Mouse (Mus musculus): Measurements from ENCODE around the gene Cacna2d2.

Gene Cacna2d2

DNA sequence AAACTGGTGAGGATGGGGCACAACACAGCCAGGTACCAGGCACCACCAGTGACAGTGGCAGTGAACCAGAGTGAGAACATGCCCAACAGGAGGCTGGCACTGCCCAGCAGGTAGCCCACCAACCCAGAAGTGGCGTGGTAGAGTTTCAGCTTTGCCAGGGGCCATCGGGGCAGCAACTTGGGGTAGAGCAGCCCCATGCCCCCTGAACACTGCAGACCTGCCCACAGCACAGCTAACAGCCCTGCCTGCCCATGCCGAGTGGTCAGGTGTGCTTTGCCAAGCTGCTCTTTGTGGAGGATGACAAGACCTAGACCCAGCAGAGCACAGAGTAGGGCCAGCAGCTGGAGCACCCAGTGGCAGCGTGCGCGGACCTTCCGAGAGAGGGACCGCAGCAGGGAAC, 140.5 kb downstream of the Cacna2d2 start:
- no peak for DNase-seq (ENCODE audit: low spot score in 2 of 2)

DNA sequence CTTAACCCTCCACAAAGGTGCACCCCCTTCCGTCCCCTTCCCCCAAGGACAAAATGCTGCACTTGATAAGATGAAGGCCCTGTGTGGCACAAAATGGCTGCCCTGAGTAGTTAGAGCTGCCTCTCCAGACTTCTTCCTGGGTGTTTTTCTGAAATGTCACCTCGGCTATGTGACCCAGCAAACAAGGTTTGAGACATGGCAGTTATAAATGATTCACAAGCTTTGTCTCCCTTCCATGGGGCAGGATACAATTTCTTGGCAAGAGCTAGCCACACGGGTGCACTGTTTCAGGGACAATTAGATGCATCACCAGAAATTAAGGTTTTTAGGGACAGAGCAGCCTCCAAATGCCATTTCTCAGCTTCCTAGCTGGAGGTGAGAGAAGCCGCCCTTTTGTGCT, 141.0 kb downstream of the Cacna2d2 start:
- no peak for DNase-seq (ENCODE audit: low spot score in 2 of 2)

DNA sequence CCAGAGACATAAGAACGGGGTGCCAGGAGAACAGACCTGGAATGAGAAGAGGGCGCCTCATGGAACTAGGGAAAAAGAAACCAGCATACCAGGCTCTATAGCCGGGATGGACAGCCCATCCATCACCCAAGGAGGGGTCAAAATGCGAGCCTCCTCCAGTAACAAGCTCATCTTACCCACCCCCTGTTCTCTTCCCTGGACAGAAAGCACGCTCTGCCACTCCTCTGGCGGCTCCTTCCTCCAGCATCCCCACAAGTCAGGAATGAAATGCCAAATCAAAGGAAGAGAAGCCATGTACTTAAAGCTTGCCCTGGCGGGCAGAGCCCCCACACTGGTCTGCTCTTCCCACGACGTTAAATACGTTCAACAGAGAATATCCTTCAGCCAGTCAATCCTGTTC, 141.6 kb downstream of the Cacna2d2 start:
- no peak for DNase-seq (ENCODE audit: low spot score in 2 of 2)

DNA sequence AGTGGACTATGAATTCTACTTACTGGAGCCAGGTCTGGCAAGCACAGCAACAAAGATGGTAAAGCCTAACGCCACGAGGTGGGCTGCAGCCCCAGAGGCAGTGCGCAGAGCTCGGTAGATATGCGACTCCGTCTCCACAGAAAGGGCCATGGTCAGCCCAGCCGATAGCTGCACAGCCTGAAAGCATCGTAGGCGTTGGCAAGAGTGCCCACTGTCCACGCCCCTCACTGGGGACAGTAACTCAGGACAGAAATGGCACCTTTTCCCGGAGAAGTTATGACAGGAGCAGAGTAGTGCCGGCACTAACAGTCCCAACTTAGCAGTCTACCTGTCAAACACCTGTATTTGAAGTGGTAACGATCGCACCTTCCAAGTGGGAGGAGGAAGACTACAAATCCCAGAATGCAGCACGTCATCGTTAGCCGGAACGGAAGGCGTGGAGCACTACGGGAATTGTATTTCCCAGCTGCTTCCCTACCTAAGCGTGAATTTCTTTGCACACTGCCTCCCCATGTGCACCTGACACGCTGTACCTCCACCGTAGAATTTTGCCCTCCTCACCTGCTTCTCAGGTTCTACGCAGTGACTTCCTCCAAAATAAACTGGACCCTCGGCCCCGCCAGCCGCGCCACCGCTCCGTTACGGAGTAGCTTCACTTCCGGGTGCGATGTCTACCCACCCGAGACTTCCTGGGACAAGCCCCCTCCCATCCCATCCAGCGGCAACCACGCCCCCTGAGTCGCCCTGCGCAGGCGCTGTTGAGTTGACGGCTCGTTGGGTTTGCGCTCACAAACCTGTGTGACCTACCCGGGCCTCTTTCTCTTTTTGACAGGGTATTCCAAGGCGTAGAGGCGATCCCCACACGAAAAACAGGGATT, 142.3 kb downstream of the Cacna2d2 start, which contains the start of the genes Cyb561d2 and Nprl2:
Gene Cyb561d2 (minus strand): TSS at position 720 of the 878 bp plus-strand sequence.
Gene Nprl2 (plus strand): TSS at position 753 of the 878 bp plus-strand sequence.
- peak; percentile 90 to 93 for DNase-seq (ENCODE audit: low spot score in 2 of 2)

DNA sequence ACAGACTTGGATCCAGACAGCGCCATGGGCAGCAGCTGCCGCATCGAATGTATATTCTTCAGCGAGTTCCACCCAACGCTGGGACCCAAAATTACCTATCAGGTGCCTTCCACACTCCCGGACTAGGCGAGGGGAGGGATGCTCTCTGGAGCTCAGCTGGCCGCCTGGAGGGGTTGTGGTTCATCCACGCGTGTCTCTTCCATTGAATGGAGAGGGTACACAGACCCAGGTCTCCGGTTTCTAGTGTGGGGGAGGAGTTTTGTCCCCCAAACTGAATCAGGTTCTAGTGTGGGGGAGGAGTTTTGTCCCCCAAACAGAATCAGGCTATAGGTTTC, 142.9 kb downstream of the Cacna2d2 start:
- no peak for DNase-seq (ENCODE audit: low spot score in 2 of 2)

DNA sequence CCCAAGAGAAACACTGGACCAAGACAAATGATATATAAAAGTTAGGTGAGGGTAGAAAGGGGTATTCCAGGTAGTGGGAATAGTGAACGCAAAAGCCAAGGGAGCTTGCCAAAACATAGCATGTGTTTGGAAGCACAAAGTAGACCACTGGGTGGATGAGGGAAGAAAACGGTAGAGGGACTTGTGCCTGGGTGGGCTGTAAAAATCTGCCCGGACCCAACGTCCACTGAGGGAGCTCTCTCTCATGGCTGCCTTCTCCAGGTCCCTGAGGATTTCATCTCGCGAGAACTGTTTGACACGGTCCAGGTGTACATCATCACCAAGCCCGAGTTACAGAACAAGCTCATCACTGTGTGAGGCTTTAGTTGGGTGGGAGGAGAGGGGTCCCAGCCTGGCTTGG, 143.3 kb downstream of the Cacna2d2 start:
- no peak for DNase-seq (ENCODE audit: low spot score in 2 of 2)

DNA sequence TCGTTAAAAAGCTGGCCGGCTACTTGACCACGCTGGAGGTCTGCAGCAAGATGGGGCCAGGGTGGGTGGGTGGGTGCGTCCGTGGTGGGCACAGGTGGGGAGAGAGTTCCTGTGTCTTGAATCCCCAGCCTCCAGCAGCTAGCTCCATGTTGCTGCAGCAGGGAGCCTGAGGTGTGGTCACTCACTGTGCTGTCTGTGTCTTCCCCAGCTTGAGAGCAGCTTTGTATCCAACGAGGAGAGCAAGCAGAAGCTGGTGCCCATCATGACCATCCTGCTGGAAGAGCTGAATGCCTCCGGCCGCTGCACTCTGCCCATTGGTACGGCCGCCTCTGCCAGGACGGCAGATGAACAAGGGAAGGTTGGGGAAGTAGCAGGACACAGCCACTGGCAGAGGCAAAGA, 143.9 kb downstream of the Cacna2d2 start:
- DNase-seq (ENCODE audit: low spot score in 2 of 2), result no peak

DNA sequence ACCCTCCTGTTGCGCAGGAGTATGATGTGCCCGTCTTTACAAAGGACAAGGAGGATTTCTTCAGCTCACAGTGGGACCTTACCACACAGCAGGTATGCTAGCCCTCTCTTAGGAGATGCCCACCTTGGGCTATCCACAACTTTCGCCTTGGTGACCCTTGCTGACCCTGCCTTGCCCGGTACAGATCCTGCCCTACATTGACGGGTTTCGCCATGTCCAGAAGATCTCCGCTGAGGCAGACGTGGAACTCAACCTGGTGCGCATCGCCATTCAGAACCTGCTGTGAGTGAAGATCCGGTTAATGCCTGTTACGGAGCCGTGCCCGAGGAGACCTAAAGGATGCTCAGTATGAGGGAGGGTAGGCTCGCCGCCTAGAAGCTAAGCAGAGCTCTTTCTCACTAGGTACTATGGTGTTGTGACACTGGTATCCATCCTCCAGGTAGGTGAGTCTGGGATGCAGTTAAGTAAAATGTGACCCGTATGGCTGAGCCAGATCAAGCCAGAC, 144.8 kb downstream of the Cacna2d2 start:
- DNase-seq (ENCODE audit: low spot score in 2 of 2), result no peak

DNA sequence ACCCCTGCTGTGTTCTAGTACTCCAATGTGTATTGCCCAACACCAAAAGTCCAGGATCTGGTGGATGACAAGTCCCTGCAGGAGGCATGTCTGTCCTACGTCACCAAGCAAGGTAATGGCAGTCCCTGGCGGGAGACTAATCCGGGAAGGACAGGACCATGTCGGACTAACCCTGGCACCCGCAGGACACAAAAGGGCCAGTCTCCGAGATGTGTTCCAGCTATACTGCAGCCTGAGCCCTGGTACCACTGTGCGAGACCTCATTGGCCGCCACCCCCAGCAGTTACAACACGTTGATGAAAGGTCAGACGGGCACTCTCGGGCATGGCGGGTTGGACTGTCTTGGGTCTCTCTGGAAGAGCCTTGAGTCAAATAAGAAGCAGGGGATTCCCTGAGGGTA, 145.3 kb downstream of the Cacna2d2 start:
- no peak for DNase-seq (ENCODE audit: low spot score in 2 of 2)

DNA sequence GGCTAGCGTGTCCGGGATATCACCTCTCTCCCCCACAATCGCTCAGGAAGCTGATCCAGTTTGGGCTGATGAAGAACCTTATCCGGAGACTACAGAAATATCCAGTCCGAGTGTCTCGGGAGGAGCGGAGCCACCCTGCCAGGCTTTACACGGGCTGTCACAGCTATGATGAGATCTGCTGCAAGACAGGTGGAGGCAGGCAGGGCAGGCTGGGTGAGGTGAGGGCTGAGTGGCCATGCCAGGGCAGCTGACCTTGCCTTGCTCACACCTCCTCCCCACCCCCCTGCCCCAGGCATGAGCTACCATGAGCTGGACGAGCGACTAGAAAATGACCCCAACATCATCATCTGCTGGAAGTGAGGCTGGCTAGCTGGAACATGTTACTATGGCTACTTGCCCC, 145.8 kb downstream of the Cacna2d2 start:
- DNase-seq (ENCODE audit: low spot score in 2 of 2), result no peak

DNA sequence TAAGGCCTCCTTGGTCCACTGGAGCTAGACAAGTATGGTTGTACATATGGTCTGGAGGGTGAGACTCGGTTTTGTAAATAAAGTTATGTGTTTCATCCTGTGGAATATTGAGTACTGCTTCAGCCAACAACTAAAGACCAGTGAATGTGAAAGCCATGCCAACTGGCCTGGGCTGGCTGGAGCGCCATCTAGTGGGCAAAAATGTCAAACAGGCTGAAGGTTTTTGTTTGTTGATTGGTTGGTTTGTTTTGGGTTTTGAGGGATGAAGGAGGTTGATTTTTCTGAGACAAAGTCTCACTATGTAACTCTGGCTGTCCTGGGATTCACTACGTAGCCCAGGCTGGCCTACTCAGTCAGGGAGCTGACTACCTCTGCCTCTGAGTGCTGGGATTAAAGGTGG, 146.2 kb downstream of the Cacna2d2 start:
- peak in 1 of 2 experiments; percentile 70 for DNase-seq (ENCODE audit: low spot score in 2 of 2)

DNA sequence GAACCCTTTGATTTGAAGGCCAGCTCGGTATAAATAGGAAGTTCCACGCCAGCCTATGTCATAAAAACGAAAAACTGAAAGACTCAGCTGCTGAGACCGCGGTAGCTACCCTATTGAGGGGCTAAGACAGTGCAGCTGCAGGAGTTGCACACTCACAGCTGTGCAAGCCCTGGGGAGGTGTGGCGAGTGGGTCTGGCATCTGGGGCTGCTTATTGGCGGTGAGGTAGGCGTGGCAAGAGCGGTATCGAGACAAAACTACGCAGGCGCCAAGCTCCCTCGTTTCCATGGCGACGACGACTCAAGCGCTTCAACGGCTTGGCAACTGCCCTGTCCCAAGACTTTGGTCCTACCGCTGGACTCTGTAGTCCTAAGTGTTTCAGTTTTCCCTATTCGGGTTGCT, 147.6 kb downstream of the Cacna2d2 start, which contains the start of gene Zmynd10:
Gene Zmynd10 (plus strand): TSS at position 273 of the 400 bp plus-strand sequence.
- peak; percentile 81 to 85 for DNase-seq (ENCODE audit: low spot score in 2 of 2)

DNA sequence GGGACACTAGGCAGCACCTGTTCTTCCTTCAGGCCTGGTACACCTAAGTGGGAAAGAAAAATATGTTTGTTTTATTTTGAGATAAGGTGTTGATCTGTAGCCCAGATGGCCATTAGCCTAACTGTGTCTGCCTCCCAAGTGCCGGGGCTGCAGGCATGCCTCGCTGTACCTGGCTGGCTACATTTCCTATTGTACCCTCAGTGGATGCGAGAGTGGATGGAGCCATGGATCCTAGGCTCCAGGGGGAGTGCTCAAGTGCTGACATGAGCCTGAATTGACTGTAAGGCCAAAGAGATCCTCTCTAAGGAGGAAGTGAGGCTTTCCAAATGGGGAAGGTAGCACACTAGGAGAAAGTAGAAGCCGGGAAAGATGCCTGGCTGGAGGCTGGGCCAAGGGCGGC, 148.5 kb downstream of the Cacna2d2 start:
- no peak for DNase-seq (ENCODE audit: low spot score in 2 of 2)

DNA sequence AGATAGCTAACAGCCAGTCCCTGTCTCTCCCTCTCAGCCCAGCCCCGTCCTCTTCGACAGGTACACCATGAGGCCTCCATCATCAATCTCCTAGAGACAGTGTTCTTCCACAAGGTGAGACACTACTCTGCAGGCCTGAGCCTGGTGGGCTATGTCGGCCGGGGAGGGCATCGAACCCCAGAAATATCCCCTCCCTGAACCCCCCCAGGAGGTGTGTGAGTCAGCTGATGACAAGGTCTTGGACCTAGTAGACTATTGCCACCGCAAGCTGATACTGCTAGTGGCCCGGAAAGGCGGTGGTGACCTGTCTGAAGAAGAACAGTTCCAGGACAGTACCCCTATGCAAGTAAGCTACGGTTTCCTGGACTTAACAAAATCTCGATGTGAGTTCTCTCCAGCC, 149.4 kb downstream of the Cacna2d2 start:
- no peak for DNase-seq (ENCODE audit: low spot score in 2 of 2)

DNA sequence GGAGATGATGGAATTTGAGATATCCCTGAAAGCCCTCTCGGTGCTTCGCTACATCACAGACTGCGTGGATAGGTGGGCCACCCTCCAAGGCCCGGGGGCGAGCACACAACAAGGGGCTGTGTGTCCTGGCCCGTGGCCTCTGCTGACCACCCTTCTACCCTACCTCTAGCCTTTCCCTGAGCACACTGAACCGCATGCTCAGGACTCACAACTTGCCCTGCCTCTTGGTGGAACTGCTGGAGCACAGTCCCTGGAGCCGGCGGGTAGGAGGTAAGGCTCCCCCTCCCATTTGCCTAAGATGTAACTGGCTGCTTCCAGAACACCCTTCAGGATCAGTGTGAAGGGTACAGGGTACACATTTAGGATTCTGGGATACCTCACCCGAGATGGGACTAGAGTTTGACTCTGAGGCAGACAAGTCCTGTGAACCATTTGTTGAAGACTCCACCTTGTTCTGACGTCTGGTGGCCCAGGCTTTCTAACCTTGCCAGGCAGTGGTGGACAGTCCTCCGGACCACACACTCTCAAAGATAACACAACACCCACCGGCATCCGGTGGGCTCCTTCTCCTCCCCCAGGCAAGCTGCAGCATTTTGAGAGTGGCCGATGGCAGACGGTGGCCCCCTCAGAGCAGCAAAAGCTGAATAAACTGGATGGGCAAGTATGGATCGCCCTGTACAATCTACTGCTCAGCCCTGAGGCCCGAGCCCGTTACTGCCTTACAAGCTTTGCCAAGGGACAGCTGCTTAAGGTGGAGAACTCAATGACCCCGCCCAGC, 150.1 kb downstream of the Cacna2d2 start:
- no peak for DNase-seq (ENCODE audit: low spot score in 2 of 2)

DNA sequence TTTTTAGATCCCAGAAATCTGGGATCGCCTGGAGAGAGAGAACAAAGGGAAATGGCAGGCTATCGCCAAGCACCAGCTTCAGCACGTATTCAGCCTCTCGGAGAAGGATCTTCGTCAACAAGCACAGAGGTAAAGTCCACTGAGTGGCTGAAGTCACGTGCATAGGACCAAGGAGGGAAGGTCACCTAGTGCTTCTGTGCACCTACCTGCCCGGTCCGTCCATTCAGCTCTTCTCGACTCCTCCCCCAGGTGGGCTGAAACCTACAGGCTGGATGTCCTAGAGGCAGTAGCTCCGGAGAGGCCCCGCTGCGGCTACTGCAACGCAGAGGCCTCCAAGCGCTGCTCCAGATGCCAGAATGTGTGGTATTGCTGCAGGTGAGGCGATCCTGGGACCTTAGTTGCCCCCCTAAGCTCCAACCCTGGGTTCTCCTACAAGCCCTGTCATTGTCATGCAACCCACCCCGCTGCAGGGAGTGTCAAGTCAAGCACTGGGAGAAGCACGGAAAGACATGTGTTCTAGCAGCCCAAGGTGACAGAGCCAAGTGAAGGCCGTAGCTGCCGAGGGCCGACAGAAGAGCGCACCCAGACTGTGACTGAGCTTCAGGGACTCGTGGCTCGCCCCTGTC, 151.2 kb downstream of the Cacna2d2 start:
- no peak for DNase-seq (ENCODE audit: low spot score in 2 of 2)

DNA sequence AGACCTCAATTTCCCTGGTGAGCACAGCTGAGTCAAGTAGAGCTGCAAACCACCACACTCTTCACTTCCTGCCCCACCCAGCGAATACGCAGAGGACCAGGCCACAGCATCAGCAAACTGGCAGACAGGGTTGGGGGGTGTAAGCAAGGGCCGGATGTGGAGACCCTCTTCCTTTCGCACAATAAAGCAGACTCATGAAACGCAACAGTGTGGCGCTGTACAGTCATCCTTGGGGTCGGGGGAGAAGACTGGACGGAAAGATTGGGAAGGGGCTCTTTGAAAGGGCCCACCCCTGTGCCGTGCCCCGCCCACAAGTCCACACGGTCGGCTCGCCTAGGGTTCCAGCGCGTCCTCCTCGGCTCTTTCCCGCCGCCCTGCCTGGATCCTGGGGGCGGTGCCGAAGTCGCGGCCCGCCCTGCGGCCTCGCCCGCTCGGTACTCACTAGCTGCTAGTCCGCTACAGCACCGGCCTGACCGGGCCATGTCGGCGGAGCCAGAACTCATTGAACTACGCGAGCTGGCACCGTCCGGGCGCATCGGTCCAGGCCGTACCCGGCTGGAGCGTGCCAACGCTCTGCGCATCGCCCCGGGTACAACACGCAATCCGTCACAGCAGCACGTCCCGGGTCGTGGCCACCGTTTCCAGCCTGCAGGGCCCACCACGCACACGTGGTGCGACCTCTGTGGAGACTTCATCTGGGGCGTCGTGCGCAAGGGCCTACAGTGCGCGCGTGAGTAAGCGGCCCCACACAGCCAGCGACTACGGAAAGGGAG, 151.9 kb downstream of the Cacna2d2 start, which contains the start of gene Rassf1:
Gene Rassf1 (plus strand): TSS at position 439 of the 773 bp plus-strand sequence.
- no peak for DNase-seq (ENCODE audit: low spot score in 2 of 2)

DNA sequence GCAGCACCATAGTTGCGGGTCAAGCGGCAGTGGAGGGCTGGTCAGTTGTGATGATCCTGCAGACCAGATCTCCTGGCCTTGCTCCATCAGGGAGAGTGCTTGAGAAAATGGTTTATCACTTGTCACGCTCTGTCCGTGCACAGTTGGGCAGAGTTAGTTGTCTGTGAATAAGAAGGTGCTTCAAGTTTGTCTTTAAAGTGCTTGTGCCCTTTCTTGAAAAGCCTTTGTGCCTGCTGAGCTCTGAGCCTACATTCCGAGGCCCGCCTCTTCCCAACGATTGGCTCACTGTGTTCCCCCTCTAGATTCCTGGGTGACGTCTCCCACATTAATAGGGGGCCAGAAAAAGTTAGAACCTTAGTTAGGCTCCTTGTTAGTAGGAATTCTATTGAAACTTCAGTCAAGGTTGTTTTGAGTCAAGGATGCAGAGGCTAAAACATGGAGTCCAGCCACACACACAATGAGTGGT, 152.5 kb downstream of the Cacna2d2 start:
- no peak for DNase-seq (ENCODE audit: low spot score in 2 of 2)

DNA sequence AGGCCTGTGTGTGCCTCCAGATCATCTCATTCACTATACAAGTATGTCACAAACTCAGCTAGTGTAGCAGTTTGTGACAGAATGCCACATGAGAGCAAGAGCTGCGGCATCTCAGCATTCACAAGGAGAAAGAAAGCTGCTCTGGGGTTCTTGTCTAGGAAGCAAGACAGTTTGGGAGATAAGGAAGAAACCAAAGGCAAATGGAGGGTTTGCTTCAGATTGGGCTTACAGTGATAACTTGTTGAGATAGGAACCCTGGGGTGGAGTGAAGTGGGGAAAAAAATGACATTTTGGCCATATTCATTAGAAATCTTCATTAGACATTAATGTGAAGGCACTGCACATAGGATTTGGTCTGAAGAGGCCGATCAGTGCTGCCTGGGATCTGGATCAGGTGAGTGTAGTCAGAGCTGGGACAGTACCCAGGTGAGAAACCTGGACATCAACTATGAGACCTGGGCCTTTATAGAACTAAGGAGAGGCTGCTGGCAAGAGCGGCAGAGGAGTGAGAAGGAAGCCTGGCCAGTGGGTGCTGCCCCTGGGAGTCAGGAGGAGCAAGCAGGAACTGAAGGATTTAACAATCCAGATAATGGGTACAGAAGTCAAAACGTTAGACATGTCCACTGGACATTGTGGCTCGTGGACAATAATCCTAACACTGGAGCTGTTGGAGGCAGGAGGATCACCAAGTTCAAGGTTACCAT, 153.4 kb downstream of the Cacna2d2 start:
- no peak for DNase-seq (ENCODE audit: low spot score in 2 of 2)

DNA sequence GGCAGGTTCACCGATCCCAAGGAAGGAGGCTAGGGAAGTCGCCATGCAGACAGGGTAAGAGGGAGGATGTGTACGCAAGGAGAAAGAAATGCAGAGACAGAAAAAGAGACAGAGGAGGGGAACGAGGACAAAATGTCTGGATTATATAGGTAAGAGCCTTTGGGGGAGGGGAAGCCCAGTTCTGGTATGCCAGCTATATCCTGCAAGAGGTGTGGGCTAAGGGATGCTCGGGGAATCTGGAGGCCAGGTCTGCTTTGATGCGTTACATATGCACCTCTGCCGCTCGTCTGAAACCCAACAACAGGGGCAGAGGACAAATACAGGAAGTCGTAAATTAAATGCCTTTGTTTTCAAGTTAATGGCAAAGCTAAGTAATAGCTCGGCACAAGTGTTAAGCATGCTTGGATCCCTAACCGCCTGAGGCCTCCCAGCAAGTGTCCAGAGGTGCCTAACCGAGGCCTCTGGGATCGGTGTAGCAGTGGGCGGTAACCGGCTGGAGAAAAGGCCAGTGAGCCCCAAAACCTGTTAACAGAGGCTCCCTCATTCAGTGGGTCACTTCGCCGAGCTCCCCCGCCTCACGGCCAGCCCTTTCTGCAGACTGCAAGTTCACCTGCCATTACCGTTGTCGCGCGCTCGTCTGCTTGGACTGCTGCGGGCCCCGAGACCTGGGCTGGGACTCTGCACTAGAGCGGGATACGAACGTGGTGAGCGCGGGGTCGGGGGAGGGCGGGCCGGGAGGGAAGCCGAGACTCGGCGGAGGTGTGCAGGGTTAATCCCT, 154.3 kb downstream of the Cacna2d2 start:
- DNase-seq (ENCODE audit: low spot score in 2 of 2), result peak in 1 of 2 experiments; percentile 32

Measured in frontal cortex, postnatal 14 days (tissue).